Mouse (Mus musculus): ENCODE data around the gene Numb.

GRCm38 (mm10) chr12:83758735-83759134, 163.0 kb downstream of the Numb start:
- TF ChIP-seq GATA1 (IDR thresholded peaks at IDR 0.05; ENCODE audit: borderline replicate concordance, low read length) (no peak), FLI1 (IDR thresholded peaks at IDR 0.05; ENCODE audit: low read length) (no peak)

Measured in megakaryocyte, embryonic 14.5 days (primary cell).